Mouse (Mus musculus) liver, postnatal 0 days (tissue): Measurements from ENCODE around the gene Asxl2.

Experiments used
- CTCF ChIP-seq: sonication (generic); IDR thresholded peaks from 2 replicates; pipeline ENCODE4 v1.5.1; 2016; ENCODE audit warnings: antibody characterized with exemption, low read depth
- EP300 ChIP-seq: IDR thresholded peaks from 2 replicates; pipeline ENCODE4 v1.6.1; 2016; ENCODE audit warnings: antibody characterized with exemption, low read depth, mild to moderate bottlenecking

DNA sequence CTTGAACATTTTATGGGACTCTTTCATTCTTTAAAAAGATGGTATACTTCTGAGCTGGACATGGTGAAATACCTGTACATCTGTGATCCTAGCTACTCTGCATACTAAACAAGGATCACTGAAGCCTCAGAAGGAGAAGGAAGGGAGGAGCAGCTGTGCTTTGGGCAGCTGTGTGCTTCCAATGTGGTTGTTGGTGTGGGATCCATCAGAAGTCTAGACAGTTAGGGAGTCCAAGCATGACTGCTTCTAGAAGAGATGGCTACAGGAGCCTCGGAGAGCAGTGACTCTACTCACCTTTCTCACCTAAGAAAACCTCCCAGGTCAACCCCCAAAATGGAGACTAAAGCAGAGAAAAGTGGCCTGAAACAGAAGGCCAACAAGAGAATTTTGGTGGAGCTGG is 111.4 kb downstream of the Asxl2 start:
- TF ChIP-seq CTCF (no peak), EP300 (no peak)
